Mouse (Mus musculus) lung, postnatal 0 days (tissue): ENCODE data around the gene Msi2. TPM values are rescaled to one million over a fixed set of nuclear protein-coding genes. Genes with fewer than 3 reads are reported as not detected.
A peak's percentile ranks its signal among the peaks of the same experiment; 100 is the strongest.

ENCODE experiments used
- ATAC-seq: fragments of 200-750 bp; cut with Nextera tagmentation; 2 replicates; pipeline ENCODE4 v1.8.0; 2017; ENCODE audit warnings: moderate library complexity
- DNase-seq: peaks from one replicate; pipeline ENCODE4 v3.0.0-alpha.2; 2016; ENCODE audit warnings: low spot score
- H3K27ac ChIP-seq: fragments of 300-500 bp; sonication (generic); 2 replicates; pipeline ENCODE4 v1.5.1; 2014; ENCODE audit warnings: antibody characterized with exemption, mild to moderate bottlenecking, low read length, mixed read lengths
- H3K27me3 ChIP-seq: fragments of 300-500 bp; sonication (generic); replicated peaks from 2 replicates; pipeline ENCODE4 v1.6.1; 2014; ENCODE audit warnings: low read length, mixed read lengths; ENCODE audit not compliant: insufficient read depth
- H3K36me3 ChIP-seq: fragments of 300-500 bp; sonication (generic); 2 replicates; pipeline ENCODE4 v1.6.1; 2014; ENCODE audit warnings: low read length, mixed read lengths; ENCODE audit not compliant: insufficient read depth
- H3K4me1 ChIP-seq: fragments of 300-500 bp; sonication (generic); 2 replicates; pipeline ENCODE4 v1.6.1; 2014; ENCODE audit warnings: antibody characterized with exemption, low read depth, low read length, mixed read lengths; ENCODE audit not compliant: insufficient read depth
- H3K4me2 ChIP-seq: fragments of 300-500 bp; sonication (generic); replicated peaks from 2 replicates; pipeline ENCODE4 v1.6.1; 2014; ENCODE audit warnings: low read depth, mild to moderate bottlenecking, low read length, moderate library complexity, mixed read lengths
- H3K4me3 ChIP-seq: fragments of 300-500 bp; sonication (generic); 2 replicates; pipeline ENCODE4 v1.5.1; 2014; ENCODE audit warnings: low read depth, low read length
- H3K9ac ChIP-seq: fragments of 300-500 bp; sonication (generic); replicated peaks from 2 replicates; pipeline ENCODE4 v1.6.1; 2014; ENCODE audit warnings: low read depth, mild to moderate bottlenecking
- H3K9me3 ChIP-seq: fragments of 300-500 bp; sonication (generic); 2 replicates; pipeline ENCODE4 v1.6.1; 2016; ENCODE audit warnings: low read length, mixed read lengths
- CTCF ChIP-seq: IDR thresholded peaks from 2 replicates; pipeline ENCODE4 v1.5.1; 2016; ENCODE audit warnings: antibody characterized with exemption, mild to moderate bottlenecking
- EP300 ChIP-seq: IDR thresholded peaks from 2 replicates; pipeline ENCODE4 v1.6.1; 2016; ENCODE audit warnings: antibody characterized with exemption, mild to moderate bottlenecking, control low read depth
- WGBS: fragments of 180-500 bp; shearing (Covaris S2); extraction: QIAGEN DNeasy Blood & Tissue Kit; methylation state at CpG from one replicate; pipeline ENCODE4 v1.1.7; 2014; 5-methylcytosine and 5-hydroxymethylcytosine counted together
- polyA plus RNA-seq: library from polyadenylated mRNA; unstranded; fragments of >200 nt; fragmentation: Nextera tagmentation; extraction: Ambion mirVana; gene quantifications from 2 replicates; pipeline ENCODE4 v1.2.1, GENCODE M21; 2015

Msi2 gene
- polyA plus RNA-seq, 1 experiment from 2014 or later, result 12.6 TPM

DNA sequence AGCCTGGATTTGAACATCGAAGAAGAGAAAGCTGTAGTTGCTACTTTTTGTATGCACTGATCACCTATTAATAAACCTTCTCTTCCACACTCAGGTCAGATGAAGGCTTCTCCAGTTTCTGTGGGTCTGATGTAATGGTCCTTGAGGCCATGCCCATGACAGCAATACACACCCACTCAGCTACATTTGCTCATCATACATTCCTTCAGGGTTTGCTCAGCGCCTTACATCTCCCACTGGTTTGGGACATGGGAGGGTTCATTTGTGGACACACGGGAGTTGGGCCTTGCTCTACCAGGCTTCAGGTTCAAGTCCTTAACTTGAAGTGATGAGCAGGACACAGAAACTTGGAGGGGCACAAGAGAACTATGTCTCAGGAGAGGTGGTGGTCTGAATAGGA lies 380.4 kb downstream of the Msi2 start:
- H3K27me3 ChIP-seq, result no peaks in the 10 kb centered on the region
- H3K36me3 ChIP-seq, result no peaks in the 10 kb centered on the region
- no peak overlapping the region for H3K4me3 ChIP-seq
- H3K27ac ChIP-seq, result no peak overlapping the region
- ATAC-seq (no peak), DNase-seq (no peak)
- H3K4me1 ChIP-seq, result no peaks in the 10 kb centered on the region; the same call in 1 of the 2 replicates
- 95% methylated on average over 3 of the region's 3 CpGs for WGBS
- H3K9ac ChIP-seq, result no peak overlapping the region
- H3K9me3 ChIP-seq, result no peaks in the 10 kb centered on the region
- no peak overlapping the region for H3K4me2 ChIP-seq
- TF ChIP-seq CTCF (no peak), EP300 (no peak)

DNA sequence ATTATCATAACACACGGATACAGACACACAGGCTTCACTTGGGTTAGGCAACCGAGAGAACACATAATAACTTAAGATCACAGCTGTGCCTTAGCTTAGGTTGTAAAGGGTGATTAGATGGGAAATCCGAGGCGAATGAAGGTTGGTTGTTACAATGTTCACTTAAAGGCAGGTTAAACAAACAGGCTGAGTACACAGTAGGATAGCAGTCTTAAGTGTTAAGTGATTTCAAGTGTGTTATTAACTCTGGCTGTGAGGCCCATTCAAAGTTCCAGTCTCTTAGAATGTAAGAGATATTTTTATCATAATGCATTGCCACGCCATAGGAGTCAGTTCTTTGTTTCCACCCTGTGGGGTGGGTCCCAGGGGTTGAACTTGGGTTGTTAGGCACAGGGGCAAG lies 383.4 kb downstream of the Msi2 start:
- Histone ChIP-seq H3K27me3 (no peaks in the 10 kb centered on the region), H3K4me1 (no peaks in the 10 kb centered on the region; the same call in 1 of the 2 replicates), H3K27ac (no peak overlapping the region), H3K4me3 (no peak overlapping the region), H3K9me3 (no peaks in the 10 kb centered on the region), H3K9ac (no peak overlapping the region), H3K36me3 (no peaks in the 10 kb centered on the region), H3K4me2 (no peak overlapping the region)
- ATAC-seq (peak; percentile 34; the same call in 1 of the 2 replicates), DNase-seq (peak; percentile 60)
- TF ChIP-seq EP300 (no peak), CTCF (no peak)
- WGBS, result 38% methylated on average over 5 of the region's 5 CpGs

DNA sequence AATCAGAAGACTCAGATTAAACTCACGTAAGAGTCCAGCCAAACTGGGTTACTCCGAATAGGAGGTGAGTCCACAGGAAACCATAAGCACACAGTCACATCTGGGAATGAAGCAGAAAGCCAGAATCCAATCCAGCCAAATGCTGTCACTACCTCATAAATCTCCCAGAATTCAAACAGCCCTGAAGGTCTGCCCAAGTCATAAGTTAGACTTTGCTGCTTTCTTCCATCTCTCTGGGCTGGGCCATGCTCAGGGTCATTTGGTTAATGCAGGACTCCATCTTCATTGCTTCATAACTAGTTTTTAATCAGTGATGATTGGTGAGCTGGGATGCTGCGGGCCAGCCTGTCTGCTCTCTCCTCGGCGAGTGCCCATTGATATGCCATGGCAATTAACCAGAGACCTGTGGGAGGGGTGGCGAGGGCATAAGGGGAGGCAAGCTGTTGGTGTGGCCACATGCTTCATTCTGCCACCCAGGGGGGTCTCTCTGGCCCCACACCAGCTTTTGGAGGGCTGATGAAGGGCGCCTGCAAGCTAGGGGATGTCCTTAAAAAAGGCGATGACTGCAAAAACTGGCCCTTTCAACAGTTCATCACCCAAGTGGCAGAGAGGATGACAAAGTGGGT lies 385.9 kb downstream of the Msi2 start:
- Histone ChIP-seq H3K4me2 (no peak overlapping the region), H3K4me1 (no peaks in the 10 kb centered on the region; the same call in 1 of the 2 replicates), H3K27ac (no peak overlapping the region), H3K9me3 (no peaks in the 10 kb centered on the region), H3K4me3 (no peak overlapping the region), H3K9ac (no peak overlapping the region), H3K36me3 (no peaks in the 10 kb centered on the region), H3K27me3 (no peaks in the 10 kb centered on the region)
- ATAC-seq, result no peak
- DNase-seq, result no peak
- WGBS, result 66% methylated on average over 8 of the region's 8 CpGs
- TF ChIP-seq EP300 (no peak), CTCF (no peak)

DNA sequence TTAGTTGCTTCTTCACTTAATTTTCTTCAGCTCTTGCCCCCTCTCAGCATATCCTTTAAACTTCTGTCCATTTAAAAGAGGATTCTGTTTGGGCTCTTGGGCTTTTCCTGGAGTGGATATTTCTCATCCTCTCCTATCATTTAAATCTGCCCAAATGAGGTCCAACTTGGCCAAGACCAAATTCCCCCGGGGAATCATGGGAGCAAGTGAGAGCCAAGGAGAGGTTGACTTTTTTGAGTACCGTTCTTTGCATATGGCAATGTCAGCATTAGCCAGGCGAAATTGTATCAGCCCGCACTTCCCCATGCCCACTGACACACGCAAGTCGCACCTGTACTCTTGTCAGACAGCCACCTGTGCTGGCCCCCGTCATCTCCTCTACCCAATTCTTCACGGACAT lies 386.6 kb downstream of the Msi2 start:
- Histone ChIP-seq H3K4me3 (no peak overlapping the region), H3K9me3 (no peaks in the 10 kb centered on the region), H3K36me3 (no peaks in the 10 kb centered on the region), H3K27me3 (no peaks in the 10 kb centered on the region), H3K9ac (no peak overlapping the region), H3K4me2 (no peak overlapping the region), H3K27ac (no peak overlapping the region), H3K4me1 (no peaks in the 10 kb centered on the region; the same call in 1 of the 2 replicates)
- no peak for TF ChIP-seq CTCF
- TF ChIP-seq EP300, result no peak
- DNase-seq, result no peak
- WGBS, result 78% methylated on average over 8 of the region's 8 CpGs
- ATAC-seq, result no peak

DNA sequence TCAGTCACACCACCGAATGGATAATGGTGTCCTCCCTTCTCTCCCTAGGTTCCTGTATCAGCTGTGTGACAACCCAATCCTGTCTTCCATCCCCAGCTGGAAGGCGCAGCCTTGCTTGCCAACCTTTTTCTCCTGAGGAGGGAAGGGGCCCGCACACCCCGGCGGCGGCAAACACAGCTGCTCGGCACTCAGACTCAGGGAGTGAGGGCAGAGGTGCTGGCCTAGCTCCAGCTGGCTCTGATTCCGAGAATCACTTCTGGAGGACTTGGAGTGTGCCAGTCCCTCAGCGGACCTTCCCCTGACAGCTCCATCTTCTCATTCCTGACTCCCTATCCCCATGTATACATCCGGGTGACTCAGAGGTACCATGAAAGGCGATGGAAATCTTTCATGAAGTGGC lies 387.5 kb downstream of the Msi2 start:
- Histone ChIP-seq H3K4me1 (no peaks in the 10 kb centered on the region; the same call in 1 of the 2 replicates), H3K9me3 (no peaks in the 10 kb centered on the region), H3K36me3 (no peaks in the 10 kb centered on the region), H3K4me2 (no peak overlapping the region), H3K9ac (no peak overlapping the region), H3K27me3 (no peaks in the 10 kb centered on the region), H3K4me3 (no peak overlapping the region), H3K27ac (peak overlapping the region; percentile 3; the same call in 1 of the 2 replicates)
- DNase-seq, result peak; percentile 73
- ATAC-seq, result peak; percentile 80
- TF ChIP-seq CTCF, result no peak
- TF ChIP-seq EP300, result no peak
- WGBS, result 12% methylated on average over 10 of the region's 11 CpGs

DNA sequence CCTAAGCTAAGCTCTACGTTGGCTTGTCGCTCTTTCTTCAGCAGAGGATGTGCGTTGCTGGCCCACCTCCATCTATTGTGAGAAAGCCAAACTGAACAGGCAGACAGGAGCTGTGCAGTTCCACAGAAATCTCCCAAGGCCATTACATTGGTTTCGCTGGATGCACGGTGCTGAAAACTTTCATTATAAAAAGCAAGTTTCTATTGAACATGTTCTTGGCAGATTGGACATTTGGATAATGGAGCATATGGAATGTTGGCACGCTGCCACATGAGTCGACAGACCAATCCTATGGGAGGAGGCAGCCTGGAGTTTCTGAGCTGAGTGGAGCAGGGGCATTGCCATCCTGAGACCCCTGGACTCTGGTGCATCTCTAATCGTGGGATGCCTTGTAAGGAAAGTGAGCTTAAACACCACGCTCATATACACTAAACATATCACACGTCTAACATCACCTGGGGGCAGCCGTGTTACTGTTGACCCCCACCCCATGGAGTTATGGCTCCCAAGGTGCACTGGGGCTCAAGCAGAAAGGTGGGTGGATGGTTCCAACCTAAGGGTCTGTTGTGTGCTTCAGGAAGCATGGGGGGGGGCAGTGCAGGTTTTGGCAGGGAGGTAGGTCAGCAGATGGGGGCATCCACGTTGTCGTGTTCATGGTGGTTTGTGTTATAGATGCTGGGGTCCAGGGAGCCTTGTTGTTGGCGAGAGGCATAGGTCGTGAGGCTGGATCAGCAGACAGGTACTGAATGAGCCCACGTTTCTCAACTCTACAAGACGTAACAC lies 389.3 kb downstream of the Msi2 start:
- Histone ChIP-seq H3K36me3 (no peaks in the 10 kb centered on the region), H3K4me2 (no peak overlapping the region), H3K27me3 (no peaks in the 10 kb centered on the region), H3K27ac (no peak overlapping the region), H3K4me1 (no peaks in the 10 kb centered on the region), H3K9ac (no peak overlapping the region), H3K4me3 (no peak overlapping the region), H3K9me3 (no peaks in the 10 kb centered on the region)
- no peak for TF ChIP-seq EP300
- no peak for TF ChIP-seq CTCF
- DNase-seq (peak; percentile 35), ATAC-seq (no peak)
- WGBS, result 69% methylated on average over 17 of the region's 17 CpGs
